Mouse (Mus musculus) CH12F3 (cell line): ENCODE data around the gene Psmd4.
"Not testable (repeated sequence)": the region's sequence is repeated elsewhere in the genome, so short reads cannot be mapped to it uniquely, and the experiment has no call there.

Experiments
- in situ Hi-C: fragments of 300-500 bp; cut with MboI; formaldehyde crosslinking; loops from 2 replicates; pipeline ENCODE4 v1.14.3; 2020; ENCODE audit warnings: low sequenced_read_pairs

Gene Psmd4

DNA sequence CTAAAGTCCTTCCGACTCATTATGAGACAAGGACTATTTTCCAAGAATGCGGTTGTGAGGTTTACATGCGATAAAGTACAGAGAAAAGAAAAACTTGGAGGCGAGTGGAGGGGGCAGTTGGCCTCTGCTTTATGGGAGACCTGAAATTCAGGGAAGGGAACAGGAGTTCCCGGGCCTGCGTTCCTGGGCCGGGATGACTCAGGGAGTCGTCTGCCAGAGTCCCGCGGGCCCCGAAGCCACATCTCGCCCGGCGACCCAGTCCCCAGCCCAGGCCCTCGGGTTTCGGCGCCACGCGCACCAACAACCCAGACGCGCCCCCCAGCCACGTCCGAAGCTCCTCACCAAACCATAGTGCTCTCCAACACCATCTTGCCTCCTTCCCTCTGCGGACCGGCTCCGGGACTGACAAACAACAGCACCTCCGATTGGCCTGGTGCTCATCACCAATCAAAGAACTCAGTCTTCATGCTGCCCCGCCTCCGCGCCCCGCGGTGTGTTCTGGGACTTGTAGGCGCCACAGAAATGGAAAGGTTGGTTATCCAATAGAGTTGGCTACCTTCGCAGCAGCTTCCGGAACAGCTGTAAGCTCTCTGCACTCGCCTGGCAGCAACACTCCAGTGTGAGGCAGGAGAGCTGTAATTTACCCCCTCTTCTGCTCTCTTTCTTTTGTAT is at the start of gene Psmd4:
Gene Psmd4 (minus strand): TSS at position 449 of the 672 bp plus-strand sequence.
- in situ Hi-C loops, result no loop called here

DNA sequence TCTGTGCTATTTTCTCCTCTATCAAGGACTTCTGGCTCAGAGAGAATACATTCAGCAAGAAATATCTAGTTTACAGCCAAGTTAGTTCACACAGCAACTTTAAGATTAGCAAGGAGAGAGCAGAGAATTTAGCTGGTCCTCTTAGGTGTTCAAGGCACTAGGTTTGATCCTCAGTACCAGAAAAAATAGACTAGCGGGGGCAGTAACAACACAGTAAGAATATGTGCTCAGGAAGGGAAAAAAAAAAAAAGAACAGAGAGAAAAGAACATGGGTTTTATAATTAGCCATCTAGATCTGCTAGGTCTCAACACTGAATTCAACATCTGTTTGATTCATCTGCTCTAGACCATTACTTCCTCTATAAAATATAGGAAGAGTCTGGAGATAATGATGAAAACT is 45.7 kb upstream of the Psmd4 start:
- in situ Hi-C loops, result no loop called here

DNA sequence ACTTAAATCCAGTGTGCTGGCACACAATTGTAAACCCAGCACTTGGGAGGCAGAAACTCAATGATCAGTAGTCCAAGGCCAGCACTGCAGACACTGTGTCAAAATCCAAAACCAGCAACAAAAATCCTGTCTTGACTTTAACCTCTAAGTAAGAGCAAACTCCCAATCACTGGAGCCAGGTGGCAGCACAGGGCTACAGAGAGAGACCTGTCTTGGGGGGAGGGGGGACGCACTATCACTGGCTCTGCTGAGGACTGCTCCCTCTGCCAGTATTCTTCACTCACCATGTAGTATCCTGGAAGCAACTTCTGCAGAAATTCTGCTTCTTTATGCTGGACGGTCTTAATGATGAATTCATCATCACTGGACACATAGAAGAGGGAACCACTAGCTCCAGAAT is 29.2 kb upstream of the Psmd4 start:
- in situ Hi-C loops, result no loop called here

DNA sequence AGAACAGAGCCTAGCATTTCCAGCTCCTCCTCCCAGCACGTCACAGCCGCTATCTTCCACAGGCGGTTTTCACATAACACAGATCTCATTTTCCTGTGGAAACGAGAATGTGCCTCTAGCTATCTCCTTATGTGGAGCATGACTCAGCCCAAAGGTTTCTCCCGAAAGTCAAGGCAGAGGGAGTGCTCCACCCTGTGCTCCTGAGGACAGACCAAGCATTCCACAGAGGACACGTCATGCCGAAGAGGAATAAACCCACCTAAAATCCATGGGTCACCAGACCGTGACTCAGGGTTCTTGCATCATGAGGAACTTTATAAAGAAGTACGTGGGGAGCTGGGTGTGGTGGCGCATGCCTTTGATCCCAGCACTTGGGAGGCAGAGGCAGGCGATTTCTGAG is 24.2 kb upstream of the Psmd4 start:
- in situ Hi-C loops, result no loop called here

DNA sequence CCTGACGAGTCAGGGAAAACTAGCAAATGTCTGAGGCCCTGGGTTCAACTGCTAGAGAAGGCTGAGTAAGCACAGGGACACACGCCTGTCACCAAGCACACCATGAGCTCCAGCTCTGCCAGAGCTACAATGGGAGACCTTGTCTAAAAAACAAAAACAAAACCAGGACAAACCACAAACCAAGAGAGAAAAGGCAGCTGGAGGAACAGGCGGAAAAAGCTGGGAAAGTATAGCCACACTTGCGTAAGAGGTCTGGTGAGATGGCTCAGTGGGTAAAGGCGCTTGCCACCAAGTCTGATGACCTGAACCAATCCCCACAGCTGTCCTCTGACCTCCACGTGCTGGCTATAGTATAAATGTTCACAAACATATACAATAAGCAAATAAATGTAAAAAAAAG is 23.7 kb upstream of the Psmd4 start:
- in situ Hi-C loops, result no loop called here

DNA sequence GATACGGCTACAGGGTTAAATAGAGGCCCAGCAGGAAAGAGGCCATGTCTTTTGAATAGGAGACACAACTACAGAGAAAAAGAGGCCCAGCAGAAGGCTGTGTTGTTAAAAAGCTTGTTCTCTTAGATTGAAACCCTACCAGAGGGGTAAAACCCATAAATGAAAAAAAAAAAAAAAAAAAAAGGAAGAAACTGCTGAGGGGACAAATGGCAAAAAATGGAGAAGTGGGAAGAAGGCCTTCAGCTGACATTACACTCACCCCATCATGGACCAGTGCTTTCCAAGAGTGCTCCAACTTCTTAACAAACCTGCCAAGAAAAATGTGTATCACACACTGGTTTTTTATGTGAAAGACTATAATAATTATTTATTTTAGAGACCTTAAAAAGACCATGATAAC is 23.1 kb upstream of the Psmd4 start:
- in situ Hi-C loops, result no loop called here

DNA sequence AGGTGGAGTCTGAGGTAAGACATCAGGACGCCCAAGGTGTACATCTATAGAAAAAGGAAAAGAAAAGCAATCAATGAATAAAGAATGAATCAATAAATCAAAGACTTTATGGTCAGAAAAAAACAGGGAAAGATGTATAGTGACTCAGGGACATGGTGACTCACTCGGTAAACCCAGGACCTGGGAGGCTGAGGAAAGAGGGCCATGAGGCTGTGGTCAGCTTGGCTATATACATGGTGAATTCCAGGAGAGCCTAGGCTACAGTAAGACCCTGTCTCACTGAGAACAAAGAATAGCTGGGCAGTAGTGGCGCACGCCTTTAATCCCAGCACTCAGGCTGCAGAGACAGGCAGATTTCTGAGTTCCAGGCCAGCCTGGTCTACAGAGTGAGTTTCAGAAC is 21.3 kb upstream of the Psmd4 start:
- in situ Hi-C loops, result no loop called here

DNA sequence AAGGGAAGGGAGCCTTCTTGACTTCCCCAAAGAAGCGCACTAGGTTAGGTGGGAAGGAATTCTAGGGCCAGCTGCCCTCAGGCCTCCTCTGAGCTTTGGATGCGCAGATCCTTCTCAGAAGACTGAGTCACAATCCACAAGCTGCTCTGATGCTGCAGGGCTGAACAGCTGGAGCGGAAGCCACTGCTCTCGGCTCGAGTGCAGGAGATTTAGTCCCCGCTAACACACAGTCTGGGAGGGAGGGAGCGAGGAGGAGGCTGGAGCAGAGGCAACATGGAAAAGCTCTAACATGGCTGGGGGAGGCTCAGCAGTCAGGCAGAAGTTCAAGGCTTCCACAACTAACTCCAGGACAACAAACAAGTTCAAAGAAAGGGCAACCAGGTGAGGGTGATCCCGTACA is 15.7 kb upstream of the Psmd4 start:
- in situ Hi-C loops, result no loop called here

DNA sequence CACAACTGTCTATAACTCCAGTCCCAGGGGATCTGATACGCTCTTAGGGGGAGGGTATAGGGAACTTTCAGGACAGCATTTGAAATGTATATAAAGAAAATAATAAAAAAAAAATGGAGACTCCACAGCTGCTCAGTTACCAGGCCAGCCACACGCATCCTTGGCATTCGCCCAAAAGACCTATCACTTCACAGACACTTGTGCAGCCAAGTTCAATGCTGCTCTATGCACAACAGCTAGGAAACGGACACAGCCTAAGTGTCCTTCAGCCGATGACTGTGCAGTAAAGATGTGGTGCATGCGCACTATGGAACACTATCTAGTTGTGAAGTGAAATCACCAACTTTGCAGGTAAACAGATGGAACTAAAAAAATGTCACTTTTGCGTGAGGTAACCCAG is 13.9 kb upstream of the Psmd4 start:
- in situ Hi-C loops, result no loop called here

DNA sequence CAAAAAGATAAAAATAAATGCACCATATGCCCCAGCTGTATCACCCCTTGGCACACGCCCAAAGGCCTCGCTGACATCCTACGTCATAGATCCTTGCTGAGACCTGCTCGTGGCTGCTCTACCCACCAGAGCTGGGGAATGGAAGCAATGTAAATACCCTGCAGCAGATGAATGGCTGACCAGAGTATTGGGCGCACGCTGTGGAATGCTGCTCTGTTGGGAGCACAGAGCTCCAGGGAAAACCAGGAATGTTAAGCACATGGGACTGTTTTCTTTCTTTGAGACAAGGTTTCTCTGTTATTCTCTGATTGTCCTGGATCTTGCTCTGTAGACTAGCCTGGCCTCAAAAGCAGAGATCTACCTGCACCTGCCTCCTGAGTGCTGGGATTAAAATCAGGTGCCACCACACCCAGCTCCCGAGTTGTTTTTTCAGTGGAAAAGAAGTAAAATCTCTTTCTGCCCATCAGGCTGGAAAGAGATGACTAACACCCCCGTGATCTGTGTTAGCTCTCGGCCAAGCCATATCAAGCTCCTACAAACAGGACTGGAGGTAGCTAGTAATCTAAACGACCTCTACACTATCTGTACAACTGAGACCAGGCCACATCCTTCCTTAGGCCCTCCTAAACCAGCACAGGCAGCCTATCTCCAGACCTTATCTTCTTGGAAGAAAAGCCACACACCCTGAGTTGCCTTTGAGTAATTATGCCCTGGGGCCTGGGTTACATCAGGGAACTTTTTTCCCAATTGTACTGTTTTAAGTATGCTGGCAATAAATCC is 12.3 kb upstream of the Psmd4 start:
- in situ Hi-C loops, result no loop called here

DNA sequence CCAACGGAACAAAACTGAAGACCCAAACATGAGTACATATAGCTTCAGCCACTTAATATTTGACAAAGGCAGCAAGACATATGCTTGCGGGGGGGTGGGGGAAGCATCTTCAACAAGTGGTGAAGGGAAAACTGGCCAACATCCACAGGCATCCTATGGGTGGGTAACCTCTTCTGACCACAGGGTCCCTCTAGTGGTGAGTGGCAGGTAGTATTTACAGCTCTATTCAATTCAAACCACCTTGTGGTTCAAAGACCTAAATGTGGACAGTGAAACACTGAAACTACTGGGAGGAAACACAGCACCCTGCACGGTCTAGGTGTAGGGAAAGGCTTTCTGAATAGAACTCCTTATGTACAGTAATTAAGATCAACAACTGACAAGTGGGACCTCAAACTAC is 11.3 kb upstream of the Psmd4 start:
- in situ Hi-C loops, result no loop called here

DNA sequence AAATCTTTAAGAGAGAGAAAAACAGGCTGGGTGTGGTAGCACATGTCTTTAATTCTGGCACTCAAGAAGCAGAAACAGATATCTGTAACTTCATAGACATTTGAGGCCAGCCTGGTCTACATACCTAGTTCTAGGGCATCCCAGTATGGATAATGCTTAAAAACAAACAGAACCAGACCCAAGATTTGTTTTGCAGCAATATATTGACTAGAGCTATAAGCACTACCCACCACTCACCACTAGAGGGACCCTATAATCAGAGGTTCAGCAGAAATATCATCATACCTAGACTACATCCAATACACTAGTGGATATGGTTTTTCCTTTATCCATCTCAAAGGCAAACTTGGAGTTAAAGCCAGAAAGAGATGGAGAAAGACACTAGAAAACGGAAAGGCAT is 10.5 kb upstream of the Psmd4 start:
- in situ Hi-C loops, result no loop called here

DNA sequence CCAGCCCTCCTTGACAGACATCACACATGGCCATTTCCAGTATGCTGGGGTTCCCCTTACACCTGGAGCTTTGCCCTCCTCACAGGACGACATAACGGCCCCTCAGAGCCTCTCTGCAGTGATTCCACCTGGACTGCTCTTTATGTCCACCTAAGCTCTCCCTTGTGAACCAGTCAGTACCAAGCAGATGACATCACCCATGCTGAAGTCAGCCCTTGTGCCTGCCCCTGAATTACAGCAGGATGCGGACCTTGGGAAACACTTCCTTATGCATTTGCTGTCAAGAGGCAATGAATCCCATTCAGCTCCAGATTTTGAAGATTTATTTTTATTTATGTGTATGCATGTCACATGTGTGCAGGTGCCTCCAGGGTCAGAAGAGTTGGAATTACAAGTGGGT is 5.5 kb upstream of the Psmd4 start:
- in situ Hi-C loops, result no loop called here

DNA sequence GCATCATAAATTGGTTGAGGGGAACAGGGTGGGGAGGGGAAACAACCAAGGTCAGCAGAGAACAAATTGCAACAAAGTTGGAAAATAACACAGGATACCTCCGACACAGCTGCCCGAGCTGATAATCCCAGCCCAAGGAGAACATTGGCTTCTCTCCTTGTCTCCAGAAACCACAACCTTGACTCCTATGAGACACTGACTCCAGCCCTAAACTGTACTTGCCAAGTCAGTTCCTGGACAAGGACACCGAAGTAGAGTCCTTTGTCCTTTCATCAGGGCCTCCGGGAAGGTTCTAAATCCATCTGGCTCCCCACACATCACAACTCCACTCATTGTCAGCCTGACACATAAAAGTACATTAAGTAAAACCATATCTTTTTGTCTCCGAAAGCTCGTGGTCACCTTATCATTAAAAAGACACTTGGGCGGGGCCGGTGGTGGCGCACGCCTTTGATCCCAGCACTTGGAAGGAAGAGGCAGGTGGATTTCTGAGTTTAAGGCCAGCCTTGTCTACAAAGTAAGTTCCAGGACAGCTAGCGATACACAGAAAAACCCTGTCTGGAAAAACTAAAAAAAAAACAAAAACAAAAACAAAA is 4.1 kb upstream of the Psmd4 start:
- in situ Hi-C loops, result no loop called here

DNA sequence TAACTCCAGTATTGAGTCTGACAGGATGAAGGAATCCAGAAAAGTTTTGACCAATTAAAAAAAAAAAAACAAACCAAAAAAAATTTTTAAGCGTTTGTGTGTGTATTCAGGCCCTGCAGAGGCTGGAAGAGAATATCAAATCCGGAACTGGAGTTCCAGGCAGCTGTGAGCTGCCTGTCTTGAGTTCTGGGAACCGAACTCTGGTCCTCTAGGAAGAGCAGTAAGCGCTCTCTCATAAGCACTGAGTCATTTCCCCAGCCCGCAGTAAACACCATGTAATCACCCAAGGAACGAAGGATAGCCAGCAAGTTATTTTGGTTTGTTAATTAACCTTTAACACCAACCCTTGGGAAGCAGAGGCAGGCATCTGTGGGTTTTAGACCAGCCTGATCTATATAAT is 837 bp upstream of the Psmd4 start:
- in situ Hi-C loops, result no loop called here

DNA sequence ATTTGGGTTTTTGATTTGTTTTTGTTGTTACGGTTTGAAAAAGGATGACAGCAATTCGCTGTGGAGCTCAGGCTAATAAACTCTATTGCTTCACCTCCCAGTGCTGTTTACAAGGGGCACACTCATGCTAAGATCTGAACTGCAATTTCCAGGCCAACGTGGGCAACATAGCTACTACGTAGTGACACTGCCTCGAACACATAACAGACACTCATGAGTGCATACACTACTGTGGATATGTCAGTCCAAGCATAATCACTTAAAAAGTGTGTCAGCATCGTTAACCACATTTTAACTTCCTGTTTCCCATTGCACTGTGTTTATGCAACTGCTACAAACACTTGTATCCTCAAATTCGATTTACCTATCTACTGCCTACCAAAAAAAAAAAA is 420 bp upstream of the Psmd4 start:
- in situ Hi-C loops, result no loop called here

DNA sequence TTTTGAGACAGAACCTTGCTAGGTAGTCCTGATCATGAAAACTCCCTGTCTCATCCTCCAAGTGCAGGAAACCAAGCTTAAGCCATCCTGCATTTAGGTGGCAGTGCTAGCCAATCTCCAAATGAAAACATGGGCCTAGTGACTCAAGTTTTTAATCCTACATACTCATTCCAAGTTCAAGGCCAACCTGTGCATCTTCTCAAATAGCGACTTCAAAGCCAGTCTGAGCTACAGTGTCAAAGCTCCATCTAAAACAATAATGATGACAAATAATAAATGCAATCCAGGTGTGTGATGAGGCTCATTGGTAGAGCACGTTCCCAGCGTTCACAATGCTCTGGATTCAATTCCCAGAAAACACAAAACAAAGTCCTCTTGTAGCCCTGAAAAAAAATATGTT is 789 bp downstream of the Psmd4 start:
- in situ Hi-C loops, result no loop called here

DNA sequence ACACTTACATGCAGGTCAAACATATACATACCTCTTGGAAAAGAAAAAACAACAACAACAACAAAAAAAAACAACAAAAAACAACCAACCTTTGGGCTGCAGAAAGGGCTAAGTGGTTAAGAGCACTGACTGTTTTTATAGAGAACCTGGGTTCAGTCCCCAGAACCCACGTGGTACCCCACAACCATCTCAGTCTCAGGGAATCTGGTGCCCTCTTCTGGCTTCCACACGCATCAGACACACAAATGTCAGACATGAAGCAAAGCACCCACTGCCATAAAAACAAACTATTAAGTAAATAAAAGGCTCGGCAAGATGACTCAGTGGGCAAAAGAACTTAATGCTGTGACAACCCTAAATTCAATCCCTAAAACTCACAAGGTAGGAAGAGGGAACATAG is 12.5 kb downstream of the Psmd4 start:
- in situ Hi-C loops, result no loop called here

DNA sequence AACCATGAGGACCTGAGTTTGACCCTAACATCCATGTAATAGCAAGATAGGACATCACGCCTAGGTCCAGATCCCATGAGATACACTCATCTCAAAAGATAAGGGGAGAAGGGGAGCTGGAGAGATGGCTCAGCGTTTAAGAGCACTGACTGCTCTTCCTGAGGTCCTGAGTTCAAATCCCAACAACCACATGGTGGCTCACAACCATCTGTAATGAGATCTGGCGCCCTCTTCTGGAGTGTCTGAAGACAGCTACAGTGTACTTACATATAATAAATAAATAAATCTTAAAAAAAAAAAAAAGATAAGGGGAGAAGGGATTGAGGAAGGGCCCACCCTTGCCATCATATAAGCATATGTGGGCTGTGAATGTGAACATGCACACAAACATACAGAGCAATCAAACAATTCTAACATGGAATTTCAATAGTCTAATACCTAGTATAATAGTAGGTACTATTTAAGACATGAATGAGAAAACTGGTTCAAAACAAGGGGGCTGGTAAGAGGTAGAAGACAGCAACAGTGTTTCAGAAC is 13.1 kb downstream of the Psmd4 start:
- in situ Hi-C loops, result not testable (repeated sequence)

DNA sequence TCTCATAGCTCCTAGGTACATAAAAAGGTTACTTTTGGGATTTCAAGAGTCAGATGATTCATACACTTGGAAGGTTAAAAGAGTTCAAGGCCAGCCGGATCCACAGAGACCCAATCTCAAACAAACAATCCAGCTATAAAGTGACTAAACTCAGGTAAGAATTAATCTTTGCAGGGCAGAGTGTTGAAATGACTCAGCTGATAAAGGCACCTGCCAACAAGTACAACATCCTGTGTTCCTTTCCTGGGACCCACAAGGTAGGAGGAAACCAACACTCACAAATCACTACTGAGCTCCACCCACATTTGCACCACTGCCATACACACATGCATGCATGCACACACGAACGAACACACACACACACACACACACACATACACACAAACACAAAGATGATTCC is 13.8 kb downstream of the Psmd4 start:
- in situ Hi-C loops, result no loop called here

DNA sequence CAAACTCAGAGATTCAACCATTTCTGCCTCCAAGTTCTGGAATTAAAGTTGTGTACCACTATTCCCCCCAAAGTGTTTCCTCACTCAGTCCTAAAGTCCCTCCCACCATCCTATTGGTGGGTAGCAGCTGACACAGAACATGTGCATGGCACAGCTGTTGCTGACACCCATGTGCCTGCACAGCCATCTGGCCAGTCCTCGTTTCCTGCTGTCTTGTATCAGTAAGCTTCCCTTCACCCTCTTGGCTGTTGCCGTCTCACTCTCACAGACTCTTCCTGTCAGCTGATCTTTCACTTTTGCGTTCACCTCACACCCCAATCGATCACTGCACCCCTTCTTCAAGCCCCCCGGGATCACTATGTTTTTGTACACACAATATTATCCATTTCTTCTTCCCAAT is 14.7 kb downstream of the Psmd4 start:
- in situ Hi-C loops, result no loop called here

DNA sequence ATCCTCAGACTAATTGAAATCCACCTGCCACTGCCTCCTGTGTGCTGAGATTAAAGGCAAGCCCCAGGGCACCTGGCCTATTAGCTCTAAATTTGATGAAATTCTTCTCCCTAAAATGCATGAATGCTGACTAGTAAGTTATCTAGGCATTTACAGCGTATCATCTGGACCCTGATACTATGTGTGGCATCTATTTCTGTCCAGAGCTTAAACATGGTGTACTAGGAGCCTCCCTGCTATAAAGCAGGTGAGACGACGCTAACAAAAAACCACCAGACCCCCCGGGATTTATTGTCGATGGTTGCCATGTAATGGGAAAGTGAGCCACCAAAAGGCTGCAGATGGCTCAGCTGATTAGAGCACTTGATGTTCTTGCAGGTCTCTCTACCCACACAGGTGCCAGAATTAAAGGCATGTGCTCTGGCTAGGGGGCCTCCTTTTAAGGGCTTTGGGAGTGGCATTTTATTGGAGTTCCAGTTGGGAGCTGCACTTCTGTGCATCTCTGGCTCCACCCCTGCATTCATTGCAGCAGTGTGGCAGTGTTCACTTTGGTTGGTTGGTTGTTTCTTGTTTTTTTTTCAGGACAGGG is 15.3 kb downstream of the Psmd4 start:
- in situ Hi-C loops, result no loop called here
